Mouse (Mus musculus) gastrocnemius, postnatal 36 days (tissue): ENCODE results near the gene Tpgs1. TPM values are rescaled to one million over a fixed set of nuclear protein-coding genes. Genes with fewer than 3 reads are reported as not detected.

Experiments
- DNase-seq, 2 experiments: peaks; one replicate each; pipeline ENCODE4 v3.0.0; 2022
- intact Hi-C: fragments of 180-260 bp; cut with DNase I; formaldehyde crosslinking; loops from one replicate; pipeline ENCODE4 v1.15.1; 2025
- total RNA-seq, 2 experiments: library from RNA; stranded (reverse); gene quantifications; 2 replicates each; pipeline ENCODE4 v1.2.3; 2021

The Tpgs1 gene
- total RNA-seq, 2 experiments from 2014 or later: 19.2 to 19.6 TPM

GRCm38 (mm10) chr10:79707759-79708158 lies 38.6 kb downstream of the Tpgs1 start:
- intact Hi-C loops: no loop called here
- no peak for DNase-seq

- intact Hi-C loops: no loop called here
- DNase-seq: peak in 1 of 2 experiments; percentile 23
These were observed 39.5 kb downstream of the Tpgs1 start for GRCm38 (mm10) chr10:79708668-79709067.

- DNase-seq: no peak
- intact Hi-C loops: no loop called here
These were observed 40.1 kb downstream of the Tpgs1 start for GRCm38 (mm10) chr10:79709307-79709706.

GRCm38 (mm10) chr10:79712029-79712428 lies 42.9 kb downstream of the Tpgs1 start:
- intact Hi-C loops: no loop called here
- DNase-seq: no peak

- peak; percentile 63 to 74 for DNase-seq
- intact Hi-C loops: no loop called here
These were observed 43.4 kb downstream of the Tpgs1 start for GRCm38 (mm10) chr10:79712499-79713126.

GRCm38 (mm10) chr10:79713163-79713562 lies 44.0 kb downstream of the Tpgs1 start:
- intact Hi-C loops: no loop called here
- no peak for DNase-seq

- no peak for DNase-seq
- intact Hi-C loops: no loop called here
These were observed 45.8 kb downstream of the Tpgs1 start for GRCm38 (mm10) chr10:79714996-79715395.

- intact Hi-C loops: no loop called here
- DNase-seq: no peak
These were observed 47.3 kb downstream of the Tpgs1 start, which contains the start of gene Hcn2 for GRCm38 (mm10) chr10:79716254-79716987. Gene Hcn2, plus strand, starts transcription at chr10:79716634.

GRCm38 (mm10) chr10:79716988-79717355 lies 47.8 kb downstream of the Tpgs1 start:
- intact Hi-C loops: no loop called here
- DNase-seq: no peak

- DNase-seq: peak; percentile 52 to 63
- intact Hi-C loops: no loop called here
These were observed 48.6 kb downstream of the Tpgs1 start for GRCm38 (mm10) chr10:79717640-79718357.

- intact Hi-C loops: no loop called here
These were observed 51.9 kb downstream of the Tpgs1 start for GRCm38 (mm10) chr10:79721089-79721488.

GRCm38 (mm10) chr10:79723047-79723446 lies 53.9 kb downstream of the Tpgs1 start:
- no peak for DNase-seq
- intact Hi-C loops: no loop called here

More at GRCm38 (mm10) chr10:79721089-79721488, 51.9 kb downstream of the Tpgs1 start:
- no peak for DNase-seq

- DNase-seq: no peak
- intact Hi-C loops: no loop called here
These were observed 54.5 kb downstream of the Tpgs1 start for GRCm38 (mm10) chr10:79723692-79724091.

Other genes starting within 250 kb of the Tpgs1 start
- gene Vmn2r83, start 200.6 kb upstream of the Tpgs1 start, total RNA-seq: not detected
- gene Plpp2, start 135.6 kb upstream of the Tpgs1 start, total RNA-seq: under 1 TPM; 0.56 to 0.96 TPM
- gene Mier2, start 114.2 kb upstream of the Tpgs1 start, total RNA-seq: 10 to 100 TPM; 14.0 to 15.2 TPM
- gene Theg, start 82.0 kb upstream of the Tpgs1 start, total RNA-seq: not detected
- under 1 TPM; 0.10 to 0.25 TPM for gene C2cd4c, start 55.3 kb upstream of the Tpgs1 start, total RNA-seq
- 1 to 10 TPM; 2.3 to 2.5 TPM for gene Shc2, start 31.5 kb upstream of the Tpgs1 start, total RNA-seq
- gene Odf3l2, start 23.6 kb upstream of the Tpgs1 start, total RNA-seq: 10 to 100 TPM; 55.1 to 58.1 TPM
- not detected for gene Madcam1, start 4.8 kb upstream of the Tpgs1 start, total RNA-seq
- 100 to 1,000 TPM; 344 to 378 TPM for gene Cdc34, start 12.8 kb downstream of the Tpgs1 start, total RNA-seq
- gene Gzmm, start 19.7 kb downstream of the Tpgs1 start, total RNA-seq: 1 to 10 TPM; 4.4 to 6.0 TPM
- 100 to 1,000 TPM; 528 to 635 TPM for gene Bsg, start 35.1 kb downstream of the Tpgs1 start, total RNA-seq
- under 1 TPM; 0.72 to 0.79 TPM for gene Hcn2, start 47.3 kb downstream of the Tpgs1 start, total RNA-seq
- 10 to 100 TPM; 29.4 to 33.2 TPM for gene Polrmt, start 77.2 kb downstream of the Tpgs1 start, total RNA-seq
- not detected for gene Fgf22, start 85.7 kb downstream of the Tpgs1 start, total RNA-seq
- 10 to 100 TPM; 35.1 to 40.1 TPM for gene Rnf126, start 97.6 kb downstream of the Tpgs1 start, total RNA-seq
- gene Fstl3, start 107.9 kb downstream of the Tpgs1 start, total RNA-seq: 1 to 10 TPM; 1.2 to 1.8 TPM
- not detected for gene Prss57, start 121.6 kb downstream of the Tpgs1 start, total RNA-seq
- 10 to 100 TPM; 13.8 to 21.4 TPM for gene Palm, start 124.2 kb downstream of the Tpgs1 start, total RNA-seq
- gene Misp, start 151.6 kb downstream of the Tpgs1 start, total RNA-seq: not detected
- 10 to 100 TPM; 17.2 to 17.4 TPM for gene Ptbp1, start 185.1 kb downstream of the Tpgs1 start, total RNA-seq
- not detected for gene Prtn3, start 205.1 kb downstream of the Tpgs1 start, total RNA-seq
- not detected for gene Plppr3, start 205.3 kb downstream of the Tpgs1 start, total RNA-seq
- gene Elane, start 216.9 kb downstream of the Tpgs1 start, total RNA-seq: not detected
- gene Cfd, start 221.5 kb downstream of the Tpgs1 start, total RNA-seq: 10 to 100 TPM; 47.6 to 86.0 TPM
- gene Med16, start 239.6 kb downstream of the Tpgs1 start, total RNA-seq: 10 to 100 TPM; 27.5 to 35.3 TPM
- gene Gm26602, start 241.5 kb downstream of the Tpgs1 start, total RNA-seq: not detected
- gene Kiss1r, start 247.6 kb downstream of the Tpgs1 start, total RNA-seq: under 1 TPM in 1 of 2 experiments, not detected in 1; 0.23 TPM